Mouse (Mus musculus) ES-Bruce4 (cell line): ENCODE measurements around the gene Iars2. TPM values are rescaled to one million over a fixed set of nuclear protein-coding genes. Genes with fewer than 3 reads are reported as not detected.

Source experiments
- H3K27ac ChIP-seq: 2 replicates; pipeline ENCODE4 v1.5.1; 2012; ENCODE audit warnings: low read length, inconsistent platforms; ENCODE audit not compliant: insufficient read depth
- H3K27me3 ChIP-seq: 2 replicates; pipeline ENCODE4 v1.6.1; 2012; ENCODE audit warnings: mild to moderate bottlenecking, low read length, inconsistent platforms; ENCODE audit not compliant: control insufficient read depth, poor library complexity, insufficient read depth, severe bottlenecking
- H3K36me3 ChIP-seq: 2 replicates; pipeline ENCODE4 v1.6.1; 2012; ENCODE audit warnings: inconsistent platforms, mild to moderate bottlenecking, low read length, moderate library complexity; ENCODE audit not compliant: control insufficient read depth, poor library complexity, insufficient read depth, severe bottlenecking
- H3K4me1 ChIP-seq: one replicate; pipeline ENCODE4 v1.8.1; 2011; ENCODE audit warnings: low read length; ENCODE audit not compliant: control insufficient read depth, insufficient read depth
- H3K4me3 ChIP-seq: 2 replicates; pipeline ENCODE4 v1.5.1; 2011; ENCODE audit warnings: low read depth, mild to moderate bottlenecking, low read length
- H3K9ac ChIP-seq: 2 replicates; pipeline ENCODE4 v1.6.1; 2012; ENCODE audit warnings: low read depth, mild to moderate bottlenecking, inconsistent platforms; ENCODE audit not compliant: poor library complexity, severe bottlenecking
- H3K9me3 ChIP-seq: replicated peaks from 2 replicates; pipeline ENCODE4 v1.6.1; 2012; ENCODE audit warnings: mild to moderate bottlenecking, low read length, inconsistent platforms; ENCODE audit not compliant: control insufficient read depth, poor library complexity, insufficient read depth, severe bottlenecking
- CTCF ChIP-seq: IDR thresholded peaks from one replicate; pipeline ENCODE4 v1.8.1; 2011; ENCODE audit warnings: low read depth, low read length
- EP300 ChIP-seq: IDR thresholded peaks from 2 replicates; pipeline ENCODE4 v1.6.1; 2011; ENCODE audit warnings: low read depth, low read length; ENCODE audit not compliant: insufficient read depth
- POLR2A ChIP-seq: IDR thresholded peaks from one replicate; pipeline ENCODE4 v1.8.1; 2011; ENCODE audit warnings: low read length; ENCODE audit not compliant: insufficient read depth
- polyA plus RNA-seq: library from polyadenylated mRNA; stranded (reverse); fragments of >200 nt; gene quantifications from 2 replicates; pipeline ENCODE4 v1.2.4, GENCODE M21; 2011; ENCODE audit warnings: low read depth; ENCODE audit not compliant: missing spikeins, insufficient read depth, insufficient read length

Gene Iars2
- polyA plus RNA-seq, 1 experiment: 55.5 TPM

DNA sequence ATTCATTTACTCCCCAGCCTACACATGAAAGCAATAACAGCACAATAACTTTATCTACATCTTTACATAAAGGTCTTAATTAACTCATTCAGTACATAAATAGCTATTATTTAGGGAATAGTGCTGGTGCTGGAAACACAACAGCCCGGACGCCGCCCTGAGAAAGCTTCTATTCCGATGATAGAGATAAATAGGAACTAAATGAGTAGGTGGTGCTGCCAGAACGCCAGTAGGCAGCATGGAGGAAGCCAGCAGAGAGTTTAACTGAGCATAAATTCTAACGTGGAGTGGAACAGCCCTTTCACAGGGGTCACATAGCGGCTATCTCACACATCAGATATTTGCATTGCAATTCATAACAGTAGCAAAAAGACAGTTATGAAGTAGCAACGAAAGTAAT is 86.2 kb downstream of the Iars2 start:
- Histone ChIP-seq H3K4me1 (no peaks in the 10 kb centered on the region), H3K9ac (no peak overlapping the region), H3K9me3 (no peaks in the 10 kb centered on the region), H3K27ac (no peak overlapping the region), H3K27me3 (no peaks in the 10 kb centered on the region), H3K4me3 (no peak overlapping the region), H3K36me3 (peaks cover 6% of the 10 kb centered on the region)
- TF ChIP-seq EP300 (no peak), POLR2A (no peak)

DNA sequence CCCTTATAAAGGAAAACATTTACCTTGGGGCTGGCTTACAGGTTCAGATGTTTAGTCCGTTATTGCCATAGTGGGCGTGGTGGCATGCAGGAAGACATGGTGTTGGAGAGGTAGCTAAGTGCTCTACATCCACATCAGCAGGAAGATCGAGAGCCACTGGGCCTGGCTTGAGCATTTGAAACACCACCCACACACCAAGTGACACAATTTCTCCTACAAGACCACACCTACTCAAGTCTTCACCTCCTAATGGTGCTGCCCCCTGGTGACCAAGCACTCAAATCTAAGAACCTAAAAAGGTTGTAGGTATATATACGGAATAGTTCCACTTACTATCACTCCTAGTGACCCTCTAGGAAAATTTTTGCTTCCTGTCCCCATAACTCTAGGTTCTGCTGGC is 92.7 kb downstream of the Iars2 start:
- TF ChIP-seq CTCF (peak; percentile 15), POLR2A (no peak)
- Histone ChIP-seq H3K4me3 (no peak overlapping the region), H3K9ac (no peak overlapping the region), H3K9me3 (no peaks in the 10 kb centered on the region), H3K36me3 (peaks cover 8% of the 10 kb centered on the region), H3K4me1 (no peaks in the 10 kb centered on the region), H3K27me3 (no peaks in the 10 kb centered on the region), H3K27ac (no peak overlapping the region)

DNA sequence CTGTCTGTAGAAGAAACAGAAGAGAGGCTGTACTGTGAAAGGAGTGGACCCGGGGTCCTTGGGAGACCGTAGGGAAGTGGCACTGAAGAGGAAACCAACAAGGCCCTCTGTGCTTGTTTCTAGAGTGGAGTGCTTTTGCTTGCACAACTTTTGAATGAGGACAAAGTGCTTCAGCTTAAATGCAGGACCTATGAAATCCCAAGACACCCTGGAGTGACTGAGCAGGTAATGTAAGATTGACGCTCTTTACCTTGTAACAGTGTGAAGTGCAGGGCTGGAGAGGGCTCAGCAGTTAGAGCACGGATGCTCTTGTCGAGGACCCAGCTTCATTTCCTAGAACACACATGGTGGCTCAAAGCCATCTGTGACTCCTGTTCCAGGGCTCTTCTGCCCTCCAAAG is 93.4 kb downstream of the Iars2 start:
- H3K27ac ChIP-seq: no peak overlapping the region
- no peaks in the 10 kb centered on the region for H3K4me1 ChIP-seq
- no peak overlapping the region for H3K4me3 ChIP-seq
- no peak for TF ChIP-seq POLR2A
- no peak for TF ChIP-seq EP300
- TF ChIP-seq CTCF: no peak
- no peaks in the 10 kb centered on the region for H3K9me3 ChIP-seq
- no peak overlapping the region for H3K9ac ChIP-seq
- no peaks in the 10 kb centered on the region for H3K27me3 ChIP-seq
- H3K36me3 ChIP-seq: peaks cover 8% of the 10 kb centered on the region

Other genes with a start within 250 kb of the Iars2 start
- gene Rab3gap2, start 125.3 kb downstream of the Iars2 start, polyA plus RNA-seq: 32.8 and 35.0 TPM in 2 replicates
- 54.0 and 56.7 TPM in 2 replicates for gene Bpnt1, start 2.8 kb upstream of the Iars2 start, polyA plus RNA-seq
- gene Eprs, start 33.6 kb upstream of the Iars2 start, polyA plus RNA-seq: 179 and 189 TPM in 2 replicates
- gene Slc30a10, start 125.5 kb upstream of the Iars2 start, polyA plus RNA-seq: not detected in 2 replicates